22 mouse cellular contexts compared by ENCODE assay signal in the genomic region with DNA sequence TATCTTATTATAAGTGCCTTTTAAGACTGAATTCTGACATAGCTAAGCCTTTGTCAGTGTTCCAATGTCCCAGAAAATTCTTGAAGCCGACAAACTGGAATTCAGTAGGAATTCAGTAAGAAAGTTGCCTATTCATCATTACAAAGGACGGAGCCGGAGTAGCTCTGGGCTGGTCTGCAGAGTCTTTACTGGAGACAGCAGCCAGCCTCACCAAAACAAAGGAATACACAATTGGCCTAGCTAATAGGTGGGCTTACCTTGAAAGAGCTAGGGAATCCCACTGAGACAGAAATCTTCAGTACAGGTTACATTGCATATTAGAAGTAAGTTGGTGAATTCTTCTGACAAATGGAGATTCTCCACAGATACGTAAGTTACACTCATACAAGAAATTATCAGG.
"Had no signal": no experiment of that assay in that cellular context is flagged by ENCODE, and none has a peak within 500 bp of the region (broad histone marks: within the 10 kb centered on the region; RNA-seq: fewer than 3 reads in every experiment).

No protein-coding gene starts in this region.

- H3K4me3 ChIP-seq: gastrocnemius, adult 2 months; heart, adult 2 months; heart, embryonic 13.5 days; heart, embryonic 15.5 days; hindbrain, embryonic 13.5 days; hindbrain, embryonic 15.5 days; kidney, embryonic 15.5 days; limb, embryonic 13.5 days; limb, embryonic 15.5 days; liver, embryonic 12.5 days had no signal

- DNase-seq: gastrocnemius, adult 2 months; gastrocnemius, postnatal 10 days; gastrocnemius, postnatal 25 days; heart, adult 11 months; heart, adult 2 months; heart, postnatal 14 days; heart, postnatal 36 days; kidney, adult 11 months; kidney, adult 9 months; kidney, postnatal 14 days; kidney, postnatal 36 days; layer of hippocampus, adult 9-11 months; layer of hippocampus, postnatal 36 days; left cerebral cortex, postnatal 4 days had no signal

- H3K9me3 ChIP-seq: heart, embryonic 13.5 days; heart, embryonic 15.5 days; hindbrain, embryonic 13.5 days; hindbrain, embryonic 15.5 days; kidney, embryonic 15.5 days; limb, embryonic 13.5 days; limb, embryonic 15.5 days; liver, embryonic 12.5 days had no signal

- H3K36me3 ChIP-seq: hindbrain, embryonic 15.5 days had no signal

- H3K27me3 ChIP-seq: heart, embryonic 13.5 days; heart, embryonic 15.5 days; hindbrain, embryonic 13.5 days; hindbrain, embryonic 15.5 days; kidney, embryonic 15.5 days; limb, embryonic 13.5 days; limb, embryonic 15.5 days; liver, embryonic 12.5 days had no signal

- H3K4me1 ChIP-seq: heart, embryonic 13.5 days; heart, embryonic 15.5 days; hindbrain, embryonic 15.5 days; kidney, embryonic 15.5 days; limb, embryonic 13.5 days; limb, embryonic 15.5 days had no signal
